Mouse (Mus musculus) G1E (cell line): ENCODE data around the gene Nme1.

Source experiments
- CTCF ChIP-seq: IDR thresholded peaks from 2 replicates; pipeline ENCODE4 v1.5.1; 2012; ENCODE audit warnings: low read depth, low read length, inconsistent platforms, mixed read lengths
- GATA1 ChIP-seq: IDR thresholded peaks from 2 replicates; pipeline ENCODE4 v1.6.1; 2012; ENCODE audit warnings: borderline replicate concordance, low read length, inconsistent platforms, mixed read lengths
- GATA2 ChIP-seq: IDR thresholded peaks from 2 replicates; pipeline ENCODE4 v1.6.1; 2012; ENCODE audit warnings: low read depth, low read length, inconsistent platforms, borderline replicate concordance
- POLR2AphosphoS5 ChIP-seq: IDR thresholded peaks from 2 replicates; pipeline ENCODE4 v1.6.1; 2012; ENCODE audit warnings: low read depth, low read length, inconsistent platforms; ENCODE audit not compliant: insufficient replicate concordance
- TAL1 ChIP-seq: conservative IDR thresholded peaks from 2 replicates; pipeline ENCODE4 v1.6.1; 2012; ENCODE audit warnings: low read depth, low read length, inconsistent platforms, mixed read lengths

DNA sequence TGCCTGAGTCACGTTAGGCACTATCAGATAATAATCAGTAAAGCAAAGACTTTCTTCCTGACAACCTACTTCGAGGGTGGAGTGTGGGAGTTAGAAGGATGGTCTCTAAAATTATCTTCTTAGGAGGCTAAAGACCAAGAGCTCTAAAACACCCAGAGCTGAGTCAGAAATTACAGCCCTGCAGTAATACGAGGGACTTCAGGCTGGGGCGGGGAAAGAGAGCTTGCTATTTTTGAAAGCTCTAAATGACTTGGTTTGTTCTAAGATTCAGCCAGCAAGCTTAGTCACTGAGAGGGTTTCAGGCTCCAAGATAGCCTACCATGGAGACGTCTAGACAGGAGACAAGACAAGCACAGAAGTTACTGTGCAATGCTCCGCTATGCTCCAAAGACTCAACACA is 2.9 kb downstream of the Nme1 start:
- TF ChIP-seq TAL1, result no peak
- no peak for TF ChIP-seq GATA1
- no peak for TF ChIP-seq CTCF
- TF ChIP-seq GATA2, result no peak
- TF ChIP-seq POLR2AphosphoS5, result no peak
